Mouse (Mus musculus): Measurements from ENCODE around the gene Fgf12.
A peak's percentile ranks its signal among the peaks of the same experiment; 100 is the strongest.

The Fgf12 gene

DNA sequence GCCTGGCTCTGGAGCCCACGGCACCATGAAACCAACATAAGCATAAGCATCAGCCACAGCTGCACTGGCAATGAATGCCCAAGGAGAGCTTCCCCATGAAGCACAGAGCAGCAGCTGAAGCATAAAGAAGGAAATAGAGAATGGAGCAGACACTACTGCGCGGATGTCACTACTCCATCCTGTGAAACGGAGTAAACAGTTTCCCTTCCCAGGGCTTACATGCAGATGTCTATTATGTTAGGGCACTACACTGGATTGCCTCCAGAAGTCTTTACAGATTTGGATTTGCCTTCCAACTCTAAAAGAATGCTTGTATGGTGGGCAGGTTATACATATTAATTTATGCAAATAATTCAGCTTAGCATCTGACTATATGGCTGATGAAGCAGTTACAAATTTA lies 441.2 kb downstream of the Fgf12 start:
- DNase-seq (ENCODE audit: low read depth) = no peak

- no peak for DNase-seq (ENCODE audit: low read depth)
Measured at GRCm38 (mm10) chr16:28303889-28304288, 449.0 kb downstream of the Fgf12 start.

DNA sequence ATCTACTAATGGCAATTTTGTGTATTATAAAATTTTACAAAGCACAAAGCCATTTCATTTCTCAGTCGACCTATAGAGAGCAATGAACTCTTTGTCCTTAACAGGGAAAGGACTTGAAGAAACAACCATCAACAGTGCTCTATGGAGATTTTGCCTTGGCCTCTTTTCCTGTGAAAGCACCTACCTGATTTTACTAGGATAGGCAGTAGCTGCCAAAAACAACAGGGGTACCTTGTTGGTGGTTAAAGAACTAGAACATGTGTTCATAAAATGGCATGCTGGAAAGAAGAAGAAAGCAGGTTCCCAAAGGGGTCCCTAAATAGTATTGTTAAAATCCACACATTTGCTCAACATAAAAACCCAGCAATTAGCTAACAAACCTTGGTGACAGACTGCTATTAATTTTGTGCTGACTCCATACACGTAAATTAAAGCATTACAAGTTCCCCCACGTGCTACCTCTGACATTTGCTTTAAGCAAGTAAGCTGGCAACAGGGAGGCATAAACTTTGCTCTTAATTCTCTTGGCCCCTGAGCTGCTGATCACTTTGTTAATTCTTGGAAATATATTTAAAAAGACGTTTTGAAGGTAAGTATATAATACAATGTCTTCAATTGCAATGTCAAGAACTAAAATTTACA lies 463.1 kb downstream of the Fgf12 start:
- DNase-seq (ENCODE audit: low read depth) = no peak

DNA sequence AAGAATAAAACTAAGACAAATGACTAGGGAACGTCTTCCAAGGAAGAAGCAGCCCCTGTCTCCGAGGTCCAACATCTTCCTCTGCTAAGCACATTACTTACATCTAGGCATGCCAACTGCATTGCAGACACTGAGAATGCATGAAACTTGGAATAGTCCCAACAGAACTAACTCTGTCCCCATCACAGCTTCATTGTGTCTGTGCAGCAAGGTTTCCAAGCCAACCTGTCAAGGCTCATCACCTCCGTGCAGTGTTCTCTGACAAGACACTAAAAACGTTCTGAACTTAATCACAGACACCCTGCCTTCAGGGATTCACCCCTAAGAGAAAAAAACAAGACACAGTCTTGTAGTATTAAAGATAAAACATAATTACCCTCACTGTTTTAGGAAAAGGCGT lies 495.0 kb downstream of the Fgf12 start:
- no peak for DNase-seq (ENCODE audit: low read depth)

DNA sequence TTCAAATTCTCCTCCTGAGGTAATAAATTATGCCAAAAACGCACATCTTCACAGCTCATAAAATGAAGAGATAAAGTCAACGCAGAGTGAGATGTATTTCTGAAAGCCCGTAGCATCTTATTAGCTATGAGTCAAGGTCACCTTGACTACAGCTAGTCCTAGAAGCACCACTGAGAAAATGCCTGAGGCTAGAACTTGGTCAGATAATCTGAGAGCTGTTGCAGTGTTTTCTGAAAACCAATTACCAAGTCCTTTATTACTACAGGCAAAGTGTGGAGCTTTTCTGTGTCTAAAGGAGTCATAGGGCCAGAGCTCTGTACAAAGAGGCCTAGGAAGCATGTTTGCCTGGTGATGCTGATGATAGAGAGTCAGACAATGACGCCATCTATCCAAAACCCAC lies 498.6 kb downstream of the Fgf12 start:
- no peak for DNase-seq (ENCODE audit: low read depth)

DNA sequence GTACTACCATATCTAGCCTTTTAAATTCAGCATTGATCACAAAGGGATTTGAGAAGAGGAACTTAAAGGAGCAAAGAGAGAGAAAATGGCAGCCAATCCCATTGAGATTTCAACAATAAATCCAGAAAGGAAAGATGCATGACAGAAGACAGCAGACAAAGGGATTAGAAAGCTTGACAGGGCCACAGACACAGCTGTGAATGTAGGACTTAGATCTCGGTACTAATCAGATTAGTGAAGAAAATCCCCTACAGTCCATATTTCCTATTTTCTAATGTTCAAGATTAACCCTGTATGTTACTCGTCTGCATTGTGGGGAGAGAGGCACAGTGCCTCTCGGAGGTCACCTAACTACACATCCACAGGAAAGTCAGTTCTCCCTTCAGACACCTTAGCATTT lies 500.9 kb downstream of the Fgf12 start:
- DNase-seq (ENCODE audit: low read depth) = no peak

- no peak for DNase-seq (ENCODE audit: low read depth)
Measured at GRCm38 (mm10) chr16:28242867-28243649, 509.8 kb downstream of the Fgf12 start.

DNA sequence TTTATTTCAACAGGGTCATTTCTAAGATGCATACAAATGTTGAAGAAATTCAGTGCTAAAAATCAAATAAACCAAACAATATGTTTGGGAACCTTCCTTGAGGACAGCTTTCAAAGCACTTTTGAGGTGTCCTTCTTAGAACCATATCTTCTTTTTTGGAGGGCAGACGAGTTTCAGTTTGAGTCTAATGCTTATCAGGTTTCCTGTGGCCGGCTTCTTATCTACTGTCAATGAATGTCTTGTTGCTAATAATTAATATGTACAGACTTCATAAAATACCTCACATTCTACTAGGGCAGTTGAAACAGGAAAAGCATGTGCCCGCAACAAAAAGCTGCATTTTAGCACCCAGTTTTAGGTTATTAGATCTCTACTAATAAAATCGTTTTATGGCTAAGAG lies 513.5 kb downstream of the Fgf12 start:
- no peak for DNase-seq (ENCODE audit: low read depth)

DNA sequence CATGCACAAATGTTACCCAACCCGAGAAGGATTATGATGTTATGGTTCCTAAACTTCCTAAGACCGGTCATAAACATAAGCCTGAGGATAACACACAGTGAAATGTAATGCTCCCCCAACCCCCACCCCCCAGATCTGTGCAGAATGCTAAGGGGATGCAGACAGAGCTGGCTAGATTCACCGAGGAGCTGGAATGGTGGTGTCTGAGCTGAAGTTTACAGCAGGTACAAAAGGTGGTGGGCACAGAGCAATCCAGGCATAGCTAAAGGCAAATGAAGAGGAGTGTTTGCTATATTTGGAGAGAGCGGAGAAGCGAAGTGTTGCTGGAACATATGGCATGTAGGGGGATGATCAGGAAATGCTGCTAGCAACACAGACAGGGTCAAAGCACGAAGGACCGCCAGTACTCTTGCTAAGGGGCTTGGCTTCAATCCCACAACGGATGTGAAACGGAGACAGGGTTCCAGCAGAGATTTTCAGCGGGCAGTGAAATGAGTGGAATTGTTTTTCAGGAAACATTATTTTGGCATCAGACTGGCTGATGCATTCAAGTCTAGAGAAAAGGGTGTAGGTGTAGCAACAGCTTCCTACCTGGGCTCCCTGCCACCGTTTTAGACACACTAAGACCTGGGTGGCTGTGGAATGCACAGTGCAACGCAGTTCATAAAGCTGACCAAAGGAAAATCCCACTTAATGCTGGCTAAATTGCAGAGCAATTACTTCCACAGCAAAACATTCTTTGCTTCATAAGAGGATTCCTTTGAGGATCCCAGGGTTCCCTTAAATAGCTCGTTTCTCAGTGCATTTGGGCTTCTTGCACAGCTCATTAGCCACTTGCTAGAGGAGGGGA lies 514.6 kb downstream of the Fgf12 start:
- DNase-seq (ENCODE audit: low read depth) = no peak

DNA sequence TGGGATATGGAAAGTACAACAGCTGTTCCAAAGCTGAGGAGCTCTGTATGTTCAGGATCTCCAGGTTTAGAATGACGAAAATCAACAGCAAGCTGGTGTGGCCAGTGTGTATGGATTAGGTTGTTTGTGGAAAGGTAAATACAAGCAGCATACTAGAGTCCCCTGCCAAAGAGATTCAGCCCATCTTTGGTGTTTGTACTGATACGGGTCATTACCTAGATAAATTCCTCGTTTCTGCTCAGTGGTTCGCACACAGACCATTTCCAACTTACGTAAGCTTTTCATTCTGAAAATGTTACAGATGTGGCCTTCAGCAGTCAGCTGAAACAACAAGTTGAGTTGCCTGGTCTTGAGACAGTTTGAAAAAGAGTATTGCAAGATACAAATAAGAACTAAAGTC lies 536.9 kb downstream of the Fgf12 start:
- no peak for DNase-seq (ENCODE audit: low read depth)

DNA sequence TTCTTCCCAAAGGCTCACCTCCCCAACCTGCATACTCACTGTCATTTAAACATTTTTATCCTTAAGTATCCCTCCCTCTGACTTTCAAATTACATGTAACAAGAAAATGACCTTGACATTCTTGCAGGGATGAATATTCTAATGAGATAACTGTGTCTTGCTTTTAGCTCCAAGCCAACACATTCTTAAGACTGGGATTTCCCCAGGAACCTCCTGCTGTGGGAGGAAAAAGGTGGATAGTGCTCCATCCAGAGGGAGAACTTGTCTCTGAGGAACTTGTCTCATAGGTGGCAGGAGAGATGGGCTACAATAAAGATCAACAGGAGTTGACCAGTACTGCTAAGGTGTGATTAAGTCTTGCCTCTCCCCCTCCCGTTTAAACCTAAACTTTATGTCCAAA lies 540.5 kb downstream of the Fgf12 start:
- no peak for DNase-seq (ENCODE audit: low read depth)

DNA sequence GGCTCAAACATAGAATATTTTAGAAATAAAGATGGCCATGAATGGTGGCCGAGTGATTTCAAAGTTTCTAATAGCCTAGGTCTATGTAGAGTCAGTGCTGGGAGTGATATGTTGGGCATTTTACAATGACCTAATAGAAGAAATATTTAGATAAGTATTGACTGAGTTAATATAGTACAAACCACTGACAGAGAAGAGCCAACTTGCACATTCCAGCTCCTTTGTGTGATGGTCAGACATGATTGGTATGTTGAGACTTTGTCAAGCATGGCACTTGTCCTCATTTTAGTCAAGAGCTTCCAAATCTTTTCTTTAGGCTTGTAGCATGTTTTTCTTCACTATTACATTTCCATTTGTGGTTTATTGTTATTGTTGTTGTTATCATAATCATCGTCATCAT lies 596.4 kb downstream of the Fgf12 start:
- no peak for DNase-seq (ENCODE audit: low read depth)

DNA sequence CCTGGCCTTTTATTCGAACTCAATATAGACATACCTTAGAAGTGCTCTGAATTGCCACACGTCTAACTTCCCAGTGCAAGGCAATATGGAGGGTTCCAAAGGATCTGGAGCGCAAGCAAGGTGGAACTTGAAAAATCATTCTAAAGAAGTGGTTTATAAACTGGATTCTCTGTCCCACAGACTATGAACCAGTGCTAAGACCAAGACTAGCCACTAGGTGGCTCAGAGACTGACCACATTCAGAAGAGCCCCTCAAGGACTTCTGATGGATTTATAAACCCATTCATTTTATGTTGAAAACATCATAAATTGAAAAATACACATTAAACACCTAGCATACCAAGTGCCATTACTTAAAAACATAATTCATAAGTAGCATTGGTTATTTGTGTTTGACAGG lies 611.9 kb downstream of the Fgf12 start:
- peak; percentile 3 for DNase-seq (ENCODE audit: low read depth)

- no peak for DNase-seq (ENCODE audit: low read depth)
Measured at GRCm38 (mm10) chr16:28127006-28127405, 625.9 kb downstream of the Fgf12 start.
